Mouse (Mus musculus): ENCODE data around the gene Pmp22. TPM values are rescaled to one million over a fixed set of nuclear protein-coding genes. Genes with fewer than 3 reads are reported as not detected.

The Pmp22 gene
- polyA plus RNA-seq, 1 experiment from 2014 or later = 24.3 TPM

DNA sequence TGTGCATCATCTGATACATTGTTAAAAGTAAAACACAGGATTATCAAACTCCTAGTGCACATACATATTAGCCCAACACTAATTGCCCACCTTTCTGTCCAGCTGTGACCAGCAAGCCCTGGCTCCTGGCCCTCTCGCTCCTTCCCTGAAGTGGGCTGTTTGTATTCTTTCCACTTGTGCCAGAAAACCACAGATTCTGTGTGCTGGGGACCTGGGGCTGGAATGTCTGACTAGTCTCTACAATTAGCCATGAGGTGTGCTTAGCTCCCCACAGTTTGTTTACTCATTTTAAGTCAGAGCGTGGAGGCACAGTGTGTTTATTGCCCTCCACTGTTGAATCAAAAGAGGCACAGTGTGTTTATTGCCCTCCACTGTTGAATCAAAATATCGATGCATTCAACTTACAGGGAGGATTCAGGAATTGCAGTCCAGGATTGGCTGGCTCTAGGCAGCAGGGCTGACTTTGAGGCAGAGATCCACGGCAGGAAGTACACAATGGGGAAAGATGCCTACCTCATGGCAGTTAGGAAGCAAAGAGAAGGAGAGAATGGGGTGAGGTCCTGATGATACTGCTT, 5.9 kb upstream of the Pmp22 start:
- no peak overlapping the region for H3K27ac ChIP-seq (ENCODE audit: low read length)
- no peak overlapping the region for H3K9ac ChIP-seq (replicated peaks; ENCODE audit: low read depth, low read length)
- ATAC-seq = no peak
- 53% methylated on average over 4 of the region's 4 CpGs for WGBS
- no peaks in the 10 kb centered on the region for H3K9me3 ChIP-seq (ENCODE audit: control insufficient read depth, low read length)
- no peaks in the 10 kb centered on the region for H3K27me3 ChIP-seq (replicated peaks; ENCODE audit: control insufficient read depth, insufficient read depth, low read length)
- no peak overlapping the region for H3K4me3 ChIP-seq (replicated peaks; ENCODE audit: low read length)
- no peaks in the 10 kb centered on the region for H3K36me3 ChIP-seq (ENCODE audit: control insufficient read depth, insufficient read depth)
- H3K4me2 ChIP-seq (ENCODE audit: low read length) = no peak overlapping the region
- no peaks in the 10 kb centered on the region for H3K4me1 ChIP-seq (replicated peaks; ENCODE audit: control insufficient read depth, insufficient read depth, low read length)

DNA sequence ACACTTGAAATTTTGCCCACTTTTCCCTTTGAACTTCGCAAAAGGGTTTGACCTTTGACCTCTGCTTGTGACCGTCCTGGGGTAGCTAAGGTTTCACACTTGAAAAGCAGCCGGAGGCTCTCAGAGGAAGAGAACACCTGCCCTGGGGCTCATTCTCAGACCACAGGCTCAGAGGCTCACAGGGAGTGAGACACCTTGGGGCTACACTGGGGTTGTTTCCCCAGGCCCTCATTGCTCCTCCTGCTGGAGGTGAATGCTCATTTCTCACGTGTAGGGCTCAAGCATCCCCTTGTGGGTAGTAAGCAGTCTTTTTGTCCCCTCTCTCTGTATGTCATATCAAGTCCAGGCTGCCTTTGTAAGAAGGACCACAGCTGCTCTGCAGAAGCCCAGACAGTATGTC, 4.5 kb upstream of the Pmp22 start:
- no peaks in the 10 kb centered on the region for H3K4me1 ChIP-seq (replicated peaks; ENCODE audit: control insufficient read depth, insufficient read depth, low read length)
- no peak overlapping the region for H3K27ac ChIP-seq (ENCODE audit: low read length)
- WGBS = 11% methylated on average over 4 of the region's 4 CpGs
- no peak overlapping the region for H3K9ac ChIP-seq (replicated peaks; ENCODE audit: low read depth, low read length)
- no peaks in the 10 kb centered on the region for H3K9me3 ChIP-seq (ENCODE audit: control insufficient read depth, low read length)
- no peak overlapping the region for H3K4me2 ChIP-seq (ENCODE audit: low read length)
- H3K36me3 ChIP-seq (ENCODE audit: control insufficient read depth, insufficient read depth) = no peaks in the 10 kb centered on the region
- peaks cover 5% of the 10 kb centered on the region; the same call in 1 of the 2 replicates for H3K27me3 ChIP-seq (replicated peaks; ENCODE audit: control insufficient read depth, insufficient read depth, low read length)
- no peak for ATAC-seq
- H3K4me3 ChIP-seq (replicated peaks; ENCODE audit: low read length) = no peak overlapping the region

DNA sequence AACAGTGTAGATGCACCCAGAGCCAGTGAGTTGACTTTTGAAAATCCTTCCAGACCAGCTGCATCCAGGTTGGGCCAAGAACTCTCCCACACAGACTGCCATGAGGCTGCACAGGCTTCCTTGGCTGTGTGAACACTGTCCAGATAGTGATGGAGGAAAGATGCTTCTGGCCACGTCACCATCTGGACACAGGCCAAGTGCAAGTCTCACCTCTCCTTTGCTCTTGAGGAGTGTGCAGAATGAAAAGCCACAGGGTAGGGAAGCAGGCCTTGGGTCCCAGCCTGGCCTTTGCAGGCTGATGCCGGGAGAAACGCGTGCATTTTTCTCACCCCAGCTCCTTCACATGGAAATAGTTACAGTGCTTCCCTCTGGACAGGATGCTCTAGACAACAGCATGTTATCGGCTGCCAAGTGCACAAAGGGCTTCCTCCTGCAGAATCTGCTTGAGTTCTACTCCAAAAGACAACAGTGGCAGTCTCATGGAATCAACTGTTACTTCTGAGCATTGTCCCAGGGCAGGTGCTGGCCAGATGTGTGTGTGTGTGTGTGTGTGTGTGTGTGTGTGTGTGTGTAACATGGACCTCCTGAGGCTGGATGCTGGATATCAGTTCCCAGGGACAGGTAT, 2.8 kb upstream of the Pmp22 start:
- ATAC-seq = no peak
- H3K4me3 ChIP-seq (replicated peaks; ENCODE audit: low read length) = no peak overlapping the region
- no peak overlapping the region for H3K9ac ChIP-seq (replicated peaks; ENCODE audit: low read depth, low read length)
- H3K36me3 ChIP-seq (ENCODE audit: control insufficient read depth, insufficient read depth) = no peaks in the 10 kb centered on the region
- 72% methylated on average over 5 of the region's 5 CpGs for WGBS
- H3K27ac ChIP-seq (ENCODE audit: low read length) = no peak overlapping the region
- peaks cover 8% of the 10 kb centered on the region for H3K4me1 ChIP-seq (replicated peaks; ENCODE audit: control insufficient read depth, insufficient read depth, low read length)
- H3K4me2 ChIP-seq (ENCODE audit: low read length) = no peak overlapping the region
- H3K9me3 ChIP-seq (ENCODE audit: control insufficient read depth, low read length) = no peaks in the 10 kb centered on the region
- H3K27me3 ChIP-seq (replicated peaks; ENCODE audit: control insufficient read depth, insufficient read depth, low read length) = peaks cover 19% of the 10 kb centered on the region

DNA sequence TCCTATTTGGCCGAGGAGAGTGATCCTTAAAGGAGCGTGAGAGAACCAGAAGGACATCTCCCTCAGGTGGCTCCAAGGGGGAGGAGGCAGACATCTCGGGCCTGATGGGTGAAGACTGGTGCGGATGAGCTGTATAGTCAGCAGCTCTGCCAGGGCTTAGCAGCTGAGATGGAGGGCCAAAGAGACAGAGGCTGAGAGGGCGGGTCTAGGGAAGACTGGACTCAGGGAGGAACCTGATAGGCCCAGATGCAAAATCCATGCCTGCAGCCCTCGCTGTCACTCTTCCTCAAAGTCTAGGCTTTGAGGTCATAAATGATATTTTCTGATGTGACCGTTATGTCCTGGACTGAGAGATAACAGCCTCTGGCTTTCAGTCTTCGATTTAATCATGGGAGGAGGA, 1.8 kb upstream of the Pmp22 start:
- Histone ChIP-seq H3K9ac (replicated peaks; ENCODE audit: low read depth, low read length) (no peak overlapping the region), H3K9me3 (ENCODE audit: control insufficient read depth, low read length) (no peaks in the 10 kb centered on the region), H3K4me2 (ENCODE audit: low read length) (no peak overlapping the region), H3K4me3 (replicated peaks; ENCODE audit: low read length) (no peak overlapping the region), H3K4me1 (replicated peaks; ENCODE audit: control insufficient read depth, insufficient read depth, low read length) (peaks cover 18% of the 10 kb centered on the region), H3K27me3 (replicated peaks; ENCODE audit: control insufficient read depth, insufficient read depth, low read length) (peaks cover 29% of the 10 kb centered on the region), H3K36me3 (ENCODE audit: control insufficient read depth, insufficient read depth) (no peaks in the 10 kb centered on the region), H3K27ac (ENCODE audit: low read length) (no peak overlapping the region)
- 84% methylated on average over 8 of the region's 8 CpGs for WGBS
- ATAC-seq = no peak

DNA sequence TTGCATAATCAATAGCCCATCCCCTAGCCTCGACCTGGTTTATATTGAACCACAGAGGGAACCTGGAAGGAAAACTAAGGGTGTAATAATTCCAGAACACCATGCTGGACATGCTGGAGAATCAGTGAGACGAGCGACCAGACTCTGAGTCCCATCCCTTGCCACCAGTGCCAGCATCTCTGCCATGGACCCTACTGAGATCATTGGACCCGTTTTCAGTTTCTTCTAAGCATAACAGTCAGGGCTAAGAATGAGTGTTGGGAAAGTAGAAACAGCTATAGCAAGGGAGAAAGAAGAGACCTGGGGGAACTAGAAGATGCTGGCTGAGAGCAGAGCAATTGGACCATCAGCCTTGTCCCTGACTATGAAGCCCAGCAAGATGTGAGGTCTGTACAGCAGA, 1.3 kb upstream of the Pmp22 start:
- WGBS = 90% methylated on average over 4 of the region's 4 CpGs
- Histone ChIP-seq H3K27ac (ENCODE audit: low read length) (no peak overlapping the region), H3K4me1 (replicated peaks; ENCODE audit: control insufficient read depth, insufficient read depth, low read length) (peaks cover 22% of the 10 kb centered on the region), H3K27me3 (replicated peaks; ENCODE audit: control insufficient read depth, insufficient read depth, low read length) (peaks cover 33% of the 10 kb centered on the region), H3K9me3 (ENCODE audit: control insufficient read depth, low read length) (no peaks in the 10 kb centered on the region), H3K36me3 (ENCODE audit: control insufficient read depth, insufficient read depth) (no peaks in the 10 kb centered on the region), H3K4me3 (replicated peaks; ENCODE audit: low read length) (no peak overlapping the region), H3K4me2 (ENCODE audit: low read length) (no peak overlapping the region), H3K9ac (replicated peaks; ENCODE audit: low read depth, low read length) (no peak overlapping the region)
- ATAC-seq = no peak

DNA sequence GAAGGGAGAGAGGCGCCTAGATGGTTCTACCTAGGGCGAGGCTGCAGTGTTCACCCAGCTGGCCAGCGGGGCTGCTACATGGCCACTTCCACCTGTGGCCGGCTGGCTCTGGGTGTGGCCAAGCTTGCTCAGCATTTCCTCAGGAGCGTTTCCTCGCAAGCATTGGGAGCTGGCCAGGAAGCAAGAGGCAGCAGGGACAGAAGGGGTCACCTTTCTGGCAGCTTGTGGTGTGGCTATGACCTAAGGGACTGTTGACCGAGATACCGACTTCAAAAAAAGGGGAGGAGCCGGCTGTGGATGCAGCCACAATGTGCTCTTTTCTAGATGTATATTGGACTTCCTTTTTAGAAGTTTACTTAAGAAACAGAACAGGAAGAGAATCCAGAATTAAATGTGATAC, 593 bp downstream of the Pmp22 start:
- Histone ChIP-seq H3K4me2 (ENCODE audit: low read length) (no peak overlapping the region), H3K4me3 (replicated peaks; ENCODE audit: low read length) (no peak overlapping the region), H3K36me3 (ENCODE audit: control insufficient read depth, insufficient read depth) (no peaks in the 10 kb centered on the region), H3K9me3 (ENCODE audit: control insufficient read depth, low read length) (no peaks in the 10 kb centered on the region), H3K27me3 (replicated peaks; ENCODE audit: control insufficient read depth, insufficient read depth, low read length) (peaks cover 39% of the 10 kb centered on the region), H3K27ac (ENCODE audit: low read length) (no peak overlapping the region), H3K4me1 (replicated peaks; ENCODE audit: control insufficient read depth, insufficient read depth, low read length) (peaks cover 29% of the 10 kb centered on the region), H3K9ac (replicated peaks; ENCODE audit: low read depth, low read length) (no peak overlapping the region)
- WGBS = 63% methylated on average over 9 of the region's 9 CpGs
- ATAC-seq = no peak

DNA sequence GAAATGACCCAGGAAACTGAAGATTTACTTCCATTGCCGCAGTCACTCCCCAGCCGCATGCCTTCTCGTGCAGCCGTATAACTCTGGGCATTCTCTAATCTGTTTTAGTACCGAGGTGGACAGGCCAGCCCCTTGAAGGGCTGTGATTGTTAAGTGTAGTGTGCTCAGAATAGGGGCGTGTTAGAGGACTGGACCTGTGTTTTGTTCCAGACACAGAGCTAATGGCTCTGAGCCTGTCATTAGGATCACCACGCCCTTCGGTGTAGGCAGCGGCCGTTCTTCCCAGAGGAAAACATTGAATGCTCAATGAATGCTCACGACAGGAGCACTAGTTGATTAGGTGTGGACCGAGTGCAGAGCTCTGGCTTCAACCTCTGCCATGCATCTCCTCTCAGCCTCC, 1.1 kb downstream of the Pmp22 start:
- Histone ChIP-seq H3K27ac (ENCODE audit: low read length) (no peak overlapping the region), H3K4me1 (replicated peaks; ENCODE audit: control insufficient read depth, insufficient read depth, low read length) (peaks cover 29% of the 10 kb centered on the region), H3K4me3 (replicated peaks; ENCODE audit: low read length) (no peak overlapping the region), H3K9me3 (ENCODE audit: control insufficient read depth, low read length) (no peaks in the 10 kb centered on the region), H3K9ac (replicated peaks; ENCODE audit: low read depth, low read length) (no peak overlapping the region), H3K27me3 (replicated peaks; ENCODE audit: control insufficient read depth, insufficient read depth, low read length) (peaks cover 39% of the 10 kb centered on the region), H3K36me3 (ENCODE audit: control insufficient read depth, insufficient read depth) (no peaks in the 10 kb centered on the region), H3K4me2 (ENCODE audit: low read length) (no peak overlapping the region)
- no peak for ATAC-seq
- 30% methylated on average over 12 of the region's 12 CpGs for WGBS

DNA sequence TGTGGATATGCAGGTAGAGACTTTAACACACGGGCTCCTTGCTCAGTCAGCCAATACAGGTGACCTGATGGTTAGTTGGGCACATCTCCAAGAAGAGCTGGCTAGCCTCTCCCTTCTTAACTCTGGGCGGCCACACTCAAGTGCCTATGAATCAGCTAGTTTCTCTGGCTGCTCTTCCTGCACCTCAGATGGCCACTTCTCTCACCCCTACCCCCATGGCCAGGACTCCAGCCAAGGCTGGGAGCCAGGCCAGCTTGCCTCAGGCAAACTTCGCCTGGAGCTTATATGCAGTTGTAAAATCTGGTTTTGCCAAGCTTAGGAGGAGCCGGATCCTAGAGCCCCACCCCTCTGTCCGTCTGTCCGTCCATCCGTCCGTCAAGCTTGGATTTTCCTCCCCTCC, 1.7 kb downstream of the Pmp22 start:
- Histone ChIP-seq H3K36me3 (ENCODE audit: control insufficient read depth, insufficient read depth) (no peaks in the 10 kb centered on the region), H3K4me3 (replicated peaks; ENCODE audit: low read length) (no peak overlapping the region), H3K9ac (replicated peaks; ENCODE audit: low read depth, low read length) (no peak overlapping the region), H3K4me1 (replicated peaks; ENCODE audit: control insufficient read depth, insufficient read depth, low read length) (peaks cover 29% of the 10 kb centered on the region), H3K4me2 (ENCODE audit: low read length) (peak overlapping the region; percentile 97; the same call in 1 of the 2 replicates), H3K9me3 (ENCODE audit: control insufficient read depth, low read length) (no peaks in the 10 kb centered on the region), H3K27ac (ENCODE audit: low read length) (no peak overlapping the region), H3K27me3 (replicated peaks; ENCODE audit: control insufficient read depth, insufficient read depth, low read length) (peaks cover 39% of the 10 kb centered on the region)
- WGBS = 36% methylated on average over 8 of the region's 8 CpGs
- ATAC-seq = no peak

DNA sequence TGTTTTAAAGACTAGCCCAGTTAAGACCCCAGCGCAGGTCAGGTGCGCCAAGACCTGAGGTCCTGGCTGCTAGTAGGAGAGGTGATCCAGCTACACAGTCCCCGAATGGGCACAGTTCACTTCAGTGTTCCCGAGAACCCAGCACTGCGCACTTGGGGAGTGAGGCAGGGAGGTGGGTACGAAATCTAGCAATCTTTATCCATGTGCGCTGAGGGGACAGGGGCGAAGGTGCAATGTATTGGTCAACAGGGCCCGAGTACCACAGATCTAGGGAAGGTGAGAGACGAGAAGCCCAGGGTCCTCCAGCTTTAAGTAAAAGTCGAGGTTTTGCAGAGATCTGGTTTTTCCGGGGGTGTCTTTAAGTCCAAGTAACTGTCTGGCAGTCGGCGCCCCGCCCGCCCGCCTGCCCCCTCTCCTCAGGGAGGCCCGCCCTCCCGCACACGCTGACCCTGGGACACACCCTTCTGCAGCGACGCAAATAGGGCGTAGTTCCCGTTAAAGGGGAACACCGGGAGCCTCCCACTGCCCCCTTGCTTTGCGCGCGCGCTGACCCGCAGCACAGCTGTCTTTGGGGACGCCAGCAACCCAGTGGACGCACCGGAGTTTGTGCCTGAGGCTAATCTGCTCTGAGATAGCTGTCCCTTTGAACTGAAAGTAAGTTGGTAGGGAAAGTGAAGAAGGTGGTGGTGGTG, 2.4 kb downstream of the Pmp22 start:
- Histone ChIP-seq H3K36me3 (ENCODE audit: control insufficient read depth, insufficient read depth) (no peaks in the 10 kb centered on the region), H3K9ac (replicated peaks; ENCODE audit: low read depth, low read length) (no peak overlapping the region), H3K4me3 (replicated peaks; ENCODE audit: low read length) (peak overlapping the region; percentile 49), H3K4me2 (ENCODE audit: low read length) (peak overlapping the region; percentile 97), H3K27ac (ENCODE audit: low read length) (no peak overlapping the region), H3K27me3 (replicated peaks; ENCODE audit: control insufficient read depth, insufficient read depth, low read length) (peaks cover 39% of the 10 kb centered on the region), H3K9me3 (ENCODE audit: control insufficient read depth, low read length) (no peaks in the 10 kb centered on the region), H3K4me1 (replicated peaks; ENCODE audit: control insufficient read depth, insufficient read depth, low read length) (peaks cover 29% of the 10 kb centered on the region)
- 5% methylated on average over 33 of the region's 33 CpGs for WGBS
- ATAC-seq = no peak
